ENCODE assay signal across 15 mouse cellular contexts in the genomic region with DNA sequence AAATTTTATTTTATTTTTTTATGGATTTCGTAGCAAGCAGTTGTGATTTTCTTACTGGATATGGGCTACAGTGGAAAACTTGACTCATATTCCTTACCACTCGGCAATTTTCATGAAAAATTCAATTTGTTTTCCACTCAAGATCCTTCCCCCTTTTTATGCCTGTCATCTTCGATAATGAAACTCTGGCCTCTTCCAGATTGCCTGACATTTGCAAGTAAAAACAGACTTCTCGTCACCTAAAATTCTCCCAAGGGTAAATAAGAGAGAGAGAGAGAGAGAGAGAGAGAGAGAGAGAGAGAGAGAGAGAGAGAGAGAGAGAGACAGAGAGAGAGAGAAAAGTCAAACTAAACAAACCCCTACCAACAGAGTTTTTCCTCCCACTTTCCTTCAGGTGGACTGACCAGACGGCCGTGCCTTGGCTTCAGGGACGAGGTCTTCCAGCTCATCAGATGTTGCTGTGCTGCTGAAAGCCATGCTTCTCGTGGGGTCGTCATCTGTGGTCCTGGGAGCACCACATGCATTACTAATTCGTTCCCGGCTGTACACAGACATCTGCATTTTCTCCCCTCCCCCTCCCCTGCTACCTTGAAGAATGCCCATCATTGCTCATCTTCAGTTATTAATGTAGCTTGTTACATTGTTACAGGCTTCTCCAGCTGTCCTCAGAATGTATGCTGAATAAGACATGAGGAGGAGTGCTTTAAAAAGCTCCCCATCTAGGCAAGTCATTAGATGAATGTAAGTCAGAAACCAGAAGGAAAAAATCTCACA.
DNase-seq lines count a peak whose midpoint lies in the region; ATAC-seq lines count a peak whose summit lies in the region.
"Had no signal": no experiment of that assay in that cellular context is flagged by ENCODE, and none has a peak within 500 bp of the region (broad histone marks: within the 10 kb centered on the region; RNA-seq: fewer than 3 reads in every experiment).

No protein-coding gene starts in this region.

- H3K36me3 ChIP-seq in forebrain, embryonic 13.5 days (ENCODE audit: poor library complexity, severe bottlenecking): no peaks in the 10 kb centered on the region
- H3K36me3 ChIP-seq in forebrain, embryonic 10.5 days (replicated peaks): no peaks in the 10 kb centered on the region
- H3K36me3 ChIP-seq in hindbrain, embryonic 16.5 days (ENCODE audit: control insufficient read depth, insufficient read depth, low read length): no peaks in the 10 kb centered on the region
- no peaks in the 10 kb centered on the region for H3K36me3 ChIP-seq in neural tube, embryonic 13.5 days
- H3K36me3 ChIP-seq: limb, embryonic 13.5 days had no signal

- 57% methylated on average over 11 of the region's 11 CpGs for WGBS in forebrain, embryonic 13.5 days
- 74% methylated on average over 11 of the region's 11 CpGs for WGBS in forebrain, embryonic 10.5 days
- 30% methylated on average over 11 of the region's 11 CpGs for WGBS in hindbrain, embryonic 16.5 days
- 31% methylated on average over 11 of the region's 11 CpGs for WGBS in neural tube, embryonic 13.5 days

- no peak overlapping the region for H3K4me3 ChIP-seq in forebrain, embryonic 13.5 days
- H3K4me3 ChIP-seq in forebrain, embryonic 10.5 days: no peak overlapping the region
- H3K4me3 ChIP-seq in hindbrain, embryonic 16.5 days (ENCODE audit: low read length): no peak overlapping the region
- H3K4me3 ChIP-seq in neural tube, embryonic 13.5 days: 0 out of 2 replicates have a peak overlapping the region, but pooled peaks have one; percentile 9
- H3K4me3 ChIP-seq: limb, embryonic 13.5 days; megakaryocyte, embryonic 14.5 days had no signal

- H3K27me3 ChIP-seq in forebrain, embryonic 13.5 days: no peaks in the 10 kb centered on the region
- no peaks in the 10 kb centered on the region for H3K27me3 ChIP-seq in forebrain, embryonic 10.5 days (ENCODE audit: poor library complexity, severe bottlenecking)
- H3K27me3 ChIP-seq in hindbrain, embryonic 16.5 days (replicated peaks; ENCODE audit: control insufficient read depth, insufficient read depth, low read length): no peaks in the 10 kb centered on the region
- H3K27me3 ChIP-seq in neural tube, embryonic 13.5 days: no peaks in the 10 kb centered on the region
- H3K27me3 ChIP-seq: limb, embryonic 13.5 days; megakaryocyte, embryonic 14.5 days had no signal

- ATAC-seq in forebrain, embryonic 13.5 days: peak; percentile 76
- ATAC-seq in hindbrain, embryonic 16.5 days: peak; percentile 81
- ATAC-seq in neural tube, embryonic 13.5 days (ENCODE audit: low read depth): peak; percentile 78
- ATAC-seq: activated CD4-positive, CD25-positive, alpha-beta regulatory T cell, adult 4 months had no signal

- no peaks in the 10 kb centered on the region for H3K9me3 ChIP-seq in forebrain, embryonic 13.5 days (replicated peaks)
- H3K9me3 ChIP-seq in forebrain, embryonic 10.5 days: no peaks in the 10 kb centered on the region
- H3K9me3 ChIP-seq in hindbrain, embryonic 16.5 days (ENCODE audit: control insufficient read depth, low read length): no peaks in the 10 kb centered on the region
- no peaks in the 10 kb centered on the region for H3K9me3 ChIP-seq in neural tube, embryonic 13.5 days
- H3K9me3 ChIP-seq: limb, embryonic 13.5 days; megakaryocyte, embryonic 14.5 days had no signal

- H3K4me1 ChIP-seq in forebrain, embryonic 13.5 days: peaks cover 7% of the 10 kb centered on the region
- H3K4me1 ChIP-seq in forebrain, embryonic 10.5 days: no peaks in the 10 kb centered on the region
- peaks cover 3% of the 10 kb centered on the region for H3K4me1 ChIP-seq in hindbrain, embryonic 16.5 days (ENCODE audit: control insufficient read depth, insufficient read depth, low read depth, low read length)
- H3K4me1 ChIP-seq in neural tube, embryonic 13.5 days (replicated peaks): peaks cover 10% of the 10 kb centered on the region
- H3K4me1 ChIP-seq: megakaryocyte, embryonic 14.5 days had no signal

- no peak overlapping the region for H3K9ac ChIP-seq in forebrain, embryonic 13.5 days
- H3K9ac ChIP-seq in hindbrain, embryonic 16.5 days (ENCODE audit: low read depth, low read length): no peak overlapping the region
- 0 out of 2 replicates have a peak overlapping the region, but pooled peaks have one; percentile 17 for H3K9ac ChIP-seq in neural tube, embryonic 13.5 days
- H3K9ac ChIP-seq: limb, embryonic 13.5 days; lung, embryonic 14.5 days had no signal

- H3K27ac ChIP-seq in forebrain, embryonic 13.5 days: peak overlapping the region; percentile 73
- no peak overlapping the region for H3K27ac ChIP-seq in forebrain, embryonic 10.5 days
- peak overlapping the region; percentile 61; the same call in 1 of the 2 replicates for H3K27ac ChIP-seq in hindbrain, embryonic 16.5 days (ENCODE audit: low read depth, low read length)
- peak overlapping the region; percentile 61 for H3K27ac ChIP-seq in neural tube, embryonic 13.5 days (replicated peaks)
- H3K27ac ChIP-seq: limb, embryonic 13.5 days had no signal

- peak overlapping the region; percentile 33; the same call in 1 of the 2 replicates for H3K4me2 ChIP-seq in forebrain, embryonic 13.5 days
- peak overlapping the region; percentile 42 for H3K4me2 ChIP-seq in hindbrain, embryonic 16.5 days (ENCODE audit: low read length)
- peak overlapping the region; percentile 45 for H3K4me2 ChIP-seq in neural tube, embryonic 13.5 days
- H3K4me2 ChIP-seq: limb, embryonic 13.5 days; lung, embryonic 14.5 days had no signal

- DNase-seq in forebrain, embryonic 10.5 days (ENCODE audit: extremely low spot score, low spot score): no peak
- DNase-seq in embryo, embryonic 11 days: peak; percentile 45
- no peak for DNase-seq in spleen, adult 18-20 months
- DNase-seq in layer of hippocampus, adult 9-10 months (ENCODE audit: low spot score): no peak
- DNase-seq in gastrocnemius, postnatal 4 days (ENCODE audit: low spot score in 2 of 2): no peak
- DNase-seq: cerebellum, adult 9-11 months; kidney, adult 2 months; layer of hippocampus, adult 9-11 months; lung, embryonic 14.5 days had no signal
